Mouse (Mus musculus): ENCODE data around the gene Sirpb1c. TPM values are rescaled to one million over a fixed set of nuclear protein-coding genes. Genes with fewer than 3 reads are reported as not detected.
"Not testable (repeated sequence)": the region's sequence is repeated elsewhere in the genome, so short reads cannot be mapped to it uniquely, and the experiment has no call there.

Sirpb1c gene
- total RNA-seq (2014; rRNA removed) (not detected in 2 replicates), polyA plus RNA-seq (2015; fragmentation: Nextera tagmentation; extraction: Ambion mirVana) (0.20 TPM in 1 of 2 replicates, not detected in the other)

DNA sequence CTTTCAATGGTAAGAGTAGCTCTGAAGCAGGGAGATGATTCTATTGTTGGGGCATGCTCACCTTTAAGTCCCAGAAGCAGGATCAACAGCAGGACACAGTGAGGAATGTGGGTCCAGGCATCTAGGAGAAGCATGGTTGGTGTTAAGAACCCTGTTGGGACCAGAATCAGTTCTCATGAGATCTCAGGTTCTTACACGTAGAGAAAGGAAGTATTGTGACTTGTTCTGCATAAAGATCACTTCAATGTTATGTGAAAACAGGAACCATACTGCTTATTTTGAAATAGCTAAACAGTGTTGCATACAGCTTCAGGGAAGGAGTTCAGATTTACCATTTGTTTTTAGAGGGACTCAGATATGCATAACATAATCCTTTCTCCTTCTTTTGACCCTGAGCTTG lies at the start of gene Sirpb1c:
TSS of gene Sirpb1c (minus strand) at position 249 of the 400 bp plus-strand sequence.
- not testable (repeated sequence) for ATAC-seq; H3K9me3 ChIP-seq (ENCODE audit: low read length); H3K4me3 ChIP-seq (ENCODE audit: low read depth, low read length); H3K27ac ChIP-seq (ENCODE audit: low read depth, low read length); H3K27me3 ChIP-seq (ENCODE audit: insufficient read depth, low read length); H3K4me2 ChIP-seq (ENCODE audit: low read depth); H3K4me1 ChIP-seq (ENCODE audit: insufficient read depth); H3K9ac ChIP-seq; DNase-seq; H3K36me3 ChIP-seq (ENCODE audit: insufficient read depth)
- no CpG with 5 or more reads among the region's 1 CpGs for WGBS

DNA sequence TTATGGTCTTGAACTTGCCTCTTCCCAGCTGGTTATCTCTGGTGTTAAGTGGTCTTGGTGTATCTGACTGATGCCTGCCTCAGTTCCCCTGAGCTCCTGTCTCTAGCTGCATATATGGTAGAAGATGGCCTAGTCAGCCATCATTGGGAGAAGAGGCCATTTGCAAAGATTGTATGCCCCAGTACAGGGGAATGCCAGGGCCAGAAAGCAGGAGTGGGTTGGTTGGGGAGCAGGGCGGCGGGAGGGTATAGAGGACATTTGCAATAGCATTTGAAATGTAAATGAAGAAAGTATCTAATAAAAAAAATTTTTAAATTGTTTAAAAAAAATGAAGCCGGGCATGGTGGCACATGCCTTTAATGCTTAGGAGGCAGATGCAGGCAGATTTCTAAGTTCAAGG lies 38.1 kb upstream of the Sirpb1c start:
- no peak for TF ChIP-seq CTCF (IDR thresholded peaks at IDR 0.05; ENCODE audit: low read depth)
- H3K4me2 ChIP-seq (ENCODE audit: low read depth) = no peak overlapping the region
- 89% methylated on average over 3 of the region's 3 CpGs for WGBS
- DNase-seq (no peak), ATAC-seq (no peak)
- no peaks in the 10 kb centered on the region for H3K27me3 ChIP-seq (ENCODE audit: insufficient read depth, low read length)
- H3K4me3 ChIP-seq (ENCODE audit: low read depth, low read length) = no peak overlapping the region
- no peak overlapping the region for H3K9ac ChIP-seq
- H3K9me3 ChIP-seq (ENCODE audit: low read length) = no peaks in the 10 kb centered on the region
- H3K36me3 ChIP-seq (ENCODE audit: insufficient read depth) = no peaks in the 10 kb centered on the region
- no peaks in the 10 kb centered on the region for H3K4me1 ChIP-seq (ENCODE audit: insufficient read depth)
- no peak overlapping the region for H3K27ac ChIP-seq (ENCODE audit: low read depth, low read length)

DNA sequence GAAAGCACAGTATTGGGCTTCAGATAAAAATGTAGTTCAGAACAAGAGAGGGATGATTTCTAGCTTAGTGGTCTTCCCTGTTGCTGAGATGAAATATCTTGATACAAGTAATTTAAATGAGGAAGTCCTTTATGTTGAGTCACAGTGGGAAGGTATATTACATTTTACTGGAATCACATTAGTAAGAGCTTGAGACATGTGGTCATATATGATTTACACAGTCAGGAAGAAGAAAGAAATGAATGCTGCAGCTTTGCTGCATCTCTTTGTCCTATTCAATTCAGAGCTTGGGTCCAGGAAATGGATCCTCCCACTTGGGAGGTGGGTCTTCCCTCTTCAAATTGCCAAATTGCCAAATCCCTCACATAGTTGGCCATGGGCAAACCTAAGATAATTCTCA lies 7.4 kb upstream of the Sirpb1c start:
- not testable (repeated sequence) for ATAC-seq; H3K9me3 ChIP-seq (ENCODE audit: low read length); H3K4me1 ChIP-seq (ENCODE audit: insufficient read depth); H3K27ac ChIP-seq (ENCODE audit: low read depth, low read length); H3K36me3 ChIP-seq (ENCODE audit: insufficient read depth); H3K27me3 ChIP-seq (ENCODE audit: insufficient read depth, low read length); DNase-seq; H3K9ac ChIP-seq; H3K4me2 ChIP-seq (ENCODE audit: low read depth); H3K4me3 ChIP-seq (ENCODE audit: low read depth, low read length)

DNA sequence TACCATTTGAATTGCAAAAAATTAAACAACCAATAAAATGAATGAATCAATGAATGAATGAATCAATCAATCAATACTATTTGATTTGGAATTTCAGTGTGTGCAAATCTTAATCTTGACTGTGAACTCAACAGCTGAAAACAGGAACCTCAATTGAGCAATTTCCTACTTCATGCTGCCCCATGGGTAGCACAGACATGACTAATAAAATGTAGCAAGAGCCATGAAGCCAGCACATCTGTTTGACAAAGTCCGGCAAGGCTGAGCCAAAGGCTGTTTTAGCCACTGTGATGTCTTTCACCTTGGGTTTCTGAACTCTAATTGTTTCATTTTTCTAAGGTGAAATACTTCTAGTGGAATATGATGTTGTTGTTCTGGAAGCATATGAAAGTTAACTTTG lies 1.6 kb upstream of the Sirpb1c start:
- Histone ChIP-seq H3K9ac (no peak overlapping the region), H3K27ac (ENCODE audit: low read depth, low read length) (no peak overlapping the region), H3K27me3 (ENCODE audit: insufficient read depth, low read length) (no peaks in the 10 kb centered on the region), H3K36me3 (ENCODE audit: insufficient read depth) (no peaks in the 10 kb centered on the region), H3K9me3 (ENCODE audit: low read length) (0 out of 2 replicates have a peak, but pooled peaks cover 3% of the 10 kb centered on the region), H3K4me2 (ENCODE audit: low read depth) (no peak overlapping the region), H3K4me1 (ENCODE audit: insufficient read depth) (no peaks in the 10 kb centered on the region), H3K4me3 (ENCODE audit: low read depth, low read length) (no peak overlapping the region)
- no peak for TF ChIP-seq CTCF (IDR thresholded peaks at IDR 0.05; ENCODE audit: low read depth)
- ATAC-seq (no peak), DNase-seq (no peak)
- 97% methylated on average over 1 of the region's 1 CpGs for WGBS

- no peak for DNase-seq
- no peak for TF ChIP-seq CTCF (IDR thresholded peaks at IDR 0.05; ENCODE audit: low read depth)
- H3K4me2 ChIP-seq (ENCODE audit: low read depth) = no peak overlapping the region
- WGBS = 83% methylated on average over 3 of the region's 3 CpGs
- no peak overlapping the region for H3K9ac ChIP-seq
- ATAC-seq = no peak
- H3K9me3 ChIP-seq (ENCODE audit: low read length) = 0 out of 2 replicates have a peak, but pooled peaks cover 3% of the 10 kb centered on the region
- H3K36me3 ChIP-seq (ENCODE audit: insufficient read depth) = no peaks in the 10 kb centered on the region
- H3K4me1 ChIP-seq (ENCODE audit: insufficient read depth) = no peaks in the 10 kb centered on the region
- no peak overlapping the region for H3K27ac ChIP-seq (ENCODE audit: low read depth, low read length)
- H3K4me3 ChIP-seq (ENCODE audit: low read depth, low read length) = no peak overlapping the region
- H3K27me3 ChIP-seq (ENCODE audit: insufficient read depth, low read length) = no peaks in the 10 kb centered on the region
Observed at GRCm38 (mm10) chr3:15847332-15848047, 838 bp downstream of the Sirpb1c start.

DNA sequence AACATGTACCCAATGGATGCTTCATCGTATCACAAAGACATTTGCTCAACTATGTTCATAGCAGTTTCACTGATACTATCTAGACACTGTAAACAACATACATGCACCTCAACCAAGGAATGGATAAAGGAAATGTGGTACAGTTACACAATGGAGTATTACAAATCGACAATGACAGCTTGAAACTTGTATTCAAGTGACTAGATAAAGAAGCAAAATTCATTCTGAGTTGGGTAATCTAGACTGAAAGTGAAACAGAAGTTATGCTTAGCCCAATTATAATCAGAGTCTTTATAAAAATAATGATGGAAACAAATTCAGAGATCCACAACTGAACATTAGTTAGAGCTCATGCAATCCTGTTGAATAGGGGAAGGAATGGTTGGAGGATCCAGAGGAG lies 74.7 kb downstream of the Sirpb1c start:
- DNase-seq; H3K9ac ChIP-seq; H3K36me3 ChIP-seq (ENCODE audit: insufficient read depth); H3K27me3 ChIP-seq (ENCODE audit: insufficient read depth, low read length); H3K4me3 ChIP-seq (ENCODE audit: low read depth, low read length); ATAC-seq; H3K4me2 ChIP-seq (ENCODE audit: low read depth); H3K4me1 ChIP-seq (ENCODE audit: insufficient read depth); H3K9me3 ChIP-seq (ENCODE audit: low read length); H3K27ac ChIP-seq (ENCODE audit: low read depth, low read length): not testable (repeated sequence)
- WGBS = 80% methylated on average over 2 of the region's 2 CpGs

Other genes starting within 250 kb of the Sirpb1c start
- gene Gm5150, start 157.9 kb upstream of the Sirpb1c start, total RNA-seq (2014; rRNA removed) = not detected in 2 replicates
- gene Gm5150, start 157.9 kb upstream of the Sirpb1c start, polyA plus RNA-seq (2015; fragmentation: Nextera tagmentation; extraction: Ambion mirVana) = not detected in 2 replicates

Measured in forebrain, postnatal 0 days (tissue).